Mouse (Mus musculus): Measurements from ENCODE around the gene Slc37a1.

GRCm38 (mm10) chr17:31272416-31273165 is 14.0 kb upstream of the Slc37a1 start:
- TF ChIP-seq CTCF (IDR thresholded peaks at IDR 0.05; ENCODE audit: borderline replicate concordance, insufficient read depth, low read depth, low read length) (no peak), POLR2A (IDR thresholded peaks at IDR 0.05; ENCODE audit: borderline replicate concordance, insufficient read depth, low read length) (no peak)
